Mouse (Mus musculus) C2C12 (cell line): ENCODE results near the gene Pmch.

Source experiments
- CEBPB ChIP-seq: IDR thresholded peaks from one replicate; pipeline ENCODE4 v1.6.1; 2011; ENCODE audit warnings: low read depth, mild to moderate bottlenecking, control low read depth, moderate library complexity
- CTCF ChIP-seq: IDR thresholded peaks from one replicate; pipeline ENCODE4 v1.5.1; 2011; ENCODE audit not compliant: control insufficient read depth, insufficient read depth, insufficient read length
- MAX ChIP-seq: IDR thresholded peaks from one replicate; pipeline ENCODE4 v1.6.1; 2011; ENCODE audit warnings: mild to moderate bottlenecking, control low read depth
- MYOG ChIP-seq: IDR thresholded peaks from one replicate; pipeline ENCODE4 v1.6.1; 2011; ENCODE audit not compliant: control insufficient read depth, insufficient read length; ENCODE audit errors: extremely low read depth
- USF1 ChIP-seq: IDR thresholded peaks from one replicate; pipeline ENCODE4 v1.6.1; 2011; ENCODE audit warnings: low read depth, mild to moderate bottlenecking, control low read depth, moderate library complexity

GRCm38 (mm10) chr10:88113290-88113689 lies 22.4 kb downstream of the Pmch start:
- TF ChIP-seq CTCF (no peak), MAX (no peak), USF1 (no peak), CEBPB (no peak), MYOG (no peak)
